Mouse (Mus musculus) MEL (cell line): Measurements from ENCODE around the gene Prickle1. TPM values are rescaled to one million over a fixed set of nuclear protein-coding genes. Genes with fewer than 3 reads are reported as not detected.

Experiments used
- DNase-seq: peaks from one replicate; pipeline ENCODE4 v3.0.0; 2011; ENCODE audit warnings: low read depth, low spot score
- H3K27ac ChIP-seq: 2 replicates; pipeline ENCODE4 v1.5.1; 2012; ENCODE audit warnings: low read depth, mild to moderate bottlenecking, control low read depth, low read length, moderate library complexity; ENCODE audit not compliant: control insufficient read depth
- H3K27me3 ChIP-seq, 2 experiments: fragments of 150-350 bp in 1 of 2; sonication (generic) in 1 of 2; 2 replicates each; pipeline ENCODE4 v1.6.1; 2012; ENCODE audit warnings: low read length in 2 of 2, mild to moderate bottlenecking in 2 of 2, improper control_type of control experiment in 1 of 2, moderate library complexity in 1 of 2; ENCODE audit not compliant: insufficient read depth in 2 of 2, control insufficient read depth in 1 of 2
- H3K36me3 ChIP-seq, 2 experiments: 2 replicates each; pipeline ENCODE4 v1.6.1; 2012 to 2014; ENCODE audit warnings: low read length in 2 of 2, improper control_type of control experiment in 1 of 2, inconsistent platforms in 1 of 2, mild to moderate bottlenecking in 1 of 2; ENCODE audit not compliant: insufficient read depth in 2 of 2, control insufficient read depth in 1 of 2
- H3K4me1 ChIP-seq, 2 experiments: fragments of 150-350 bp in 1 of 2; sonication (generic) in 1 of 2; 2 replicates each; pipeline ENCODE4 v1.6.1; 2012; ENCODE audit warnings: low read length in 2 of 2, improper control_type of control experiment in 1 of 2, mild to moderate bottlenecking in 1 of 2; ENCODE audit not compliant: insufficient read depth in 2 of 2, control insufficient read depth in 1 of 2
- H3K4me3 ChIP-seq, 2 experiments: fragments of 150-350 bp in 1 of 2; sonication (generic) in 1 of 2; 2 replicates each; pipeline ENCODE4 v1.5.1; 2012; ENCODE audit warnings: low read depth in 2 of 2, low read length in 2 of 2, mild to moderate bottlenecking in 2 of 2, moderate library complexity in 2 of 2, control low read depth in 1 of 2, improper control_type of control experiment in 1 of 2; ENCODE audit not compliant: control insufficient read depth in 1 of 2, insufficient read depth in 1 of 2
- H3K79me2 ChIP-seq: 2 replicates; pipeline ENCODE4 v1.6.1; 2012; ENCODE audit warnings: mild to moderate bottlenecking, low read length, moderate library complexity; ENCODE audit not compliant: control insufficient read depth, poor library complexity, insufficient read depth
- H3K9ac ChIP-seq: 2 replicates; pipeline ENCODE4 v1.6.1; 2012; ENCODE audit warnings: low read depth, mild to moderate bottlenecking, control low read depth, low read length, moderate library complexity; ENCODE audit not compliant: control insufficient read depth, poor library complexity, severe bottlenecking
- H3K9me3 ChIP-seq: fragments of 150-350 bp; sonication (generic); replicated peaks from 2 replicates; pipeline ENCODE4 v1.6.1; 2012; ENCODE audit warnings: mild to moderate bottlenecking, low read length, improper control_type of control experiment, moderate library complexity; ENCODE audit not compliant: insufficient read depth
- BHLHE40 ChIP-seq: IDR thresholded peaks from 2 replicates; pipeline ENCODE4 v1.6.1; 2012; ENCODE audit warnings: low read depth, mild to moderate bottlenecking, inconsistent platforms, low read length, improper control_type of control experiment, borderline replicate concordance
- CTCF ChIP-seq, 3 experiments: IDR thresholded peaks in 2 of 3; conservative IDR thresholded peaks in 1 of 3; 2 replicates each; pipeline ENCODE4 v1.5.1; 2011 to 2012; ENCODE audit warnings: low read length in 3 of 3, low read depth in 2 of 3, mild to moderate bottlenecking in 2 of 3, improper control_type of control experiment in 1 of 3, inconsistent platforms in 1 of 3, mixed read lengths in 1 of 3, moderate library complexity in 1 of 3; ENCODE audit not compliant: control insufficient read depth in 1 of 3, insufficient read depth in 1 of 3, poor library complexity in 1 of 3, severe bottlenecking in 1 of 3
- E2F4 ChIP-seq: IDR thresholded peaks from 2 replicates; pipeline ENCODE4 v1.6.1; 2011; ENCODE audit warnings: low read depth, low read length, improper control_type of control experiment, borderline replicate concordance
- ELF1 ChIP-seq: IDR thresholded peaks from 2 replicates; pipeline ENCODE4 v1.6.1; 2014; ENCODE audit warnings: low read depth, mild to moderate bottlenecking, inconsistent platforms, low read length, improper control_type of control experiment, moderate library complexity
- EP300 ChIP-seq, 2 experiments: IDR thresholded peaks; 2 replicates each; pipeline ENCODE4 v1.6.1; 2011; ENCODE audit warnings: improper control_type of control experiment in 2 of 2, low read length in 2 of 2, low read depth in 1 of 2, mild to moderate bottlenecking in 1 of 2
- ETS1 ChIP-seq: IDR thresholded peaks from 2 replicates; pipeline ENCODE4 v1.6.1; 2012; ENCODE audit warnings: low read depth, mild to moderate bottlenecking, inconsistent platforms, low read length, improper control_type of control experiment, moderate library complexity
- GATA1 ChIP-seq: IDR thresholded peaks from 2 replicates; pipeline ENCODE4 v1.6.1; 2011; ENCODE audit warnings: low read depth, low read length, improper control_type of control experiment
- HCFC1 ChIP-seq: IDR thresholded peaks from 2 replicates; pipeline ENCODE4 v1.6.1; 2012; ENCODE audit warnings: low read depth, mild to moderate bottlenecking, inconsistent platforms, low read length, improper control_type of control experiment, moderate library complexity
- JUND ChIP-seq: IDR thresholded peaks from 2 replicates; pipeline ENCODE4 v1.6.1; 2011; ENCODE audit warnings: low read depth, mild to moderate bottlenecking, improper control_type of control experiment, low read length
- KAT2A ChIP-seq: conservative IDR thresholded peaks from 2 replicates; pipeline ENCODE4 v1.6.1; 2012; ENCODE audit warnings: low read depth, low read length, improper control_type of control experiment, inconsistent platforms
- MAFK ChIP-seq: IDR thresholded peaks from 2 replicates; pipeline ENCODE4 v1.6.1; 2011; ENCODE audit warnings: low read depth, mild to moderate bottlenecking, low read length, improper control_type of control experiment, borderline replicate concordance
- MAX ChIP-seq: IDR thresholded peaks from 2 replicates; pipeline ENCODE4 v1.6.1; 2011; ENCODE audit warnings: low read length, improper control_type of control experiment
- MEF2A ChIP-seq: IDR thresholded peaks from 2 replicates; pipeline ENCODE4 v1.6.1; 2014; ENCODE audit warnings: low read depth, mild to moderate bottlenecking, inconsistent platforms, low read length, improper control_type of control experiment; ENCODE audit not compliant: poor library complexity, insufficient replicate concordance, severe bottlenecking; ENCODE audit errors: extremely low read depth
- MYB ChIP-seq: IDR thresholded peaks from 2 replicates; pipeline ENCODE4 v1.6.1; 2011; ENCODE audit warnings: mild to moderate bottlenecking, low read depth, low read length, improper control_type of control experiment
- NELFE ChIP-seq: IDR thresholded peaks from 2 replicates; pipeline ENCODE4 v1.6.1; 2011; ENCODE audit warnings: low read depth, low read length, improper control_type of control experiment
- NRF1 ChIP-seq: IDR thresholded peaks from 2 replicates; pipeline ENCODE4 v1.6.1; 2014; ENCODE audit warnings: low read depth, mild to moderate bottlenecking, inconsistent platforms, low read length, improper control_type of control experiment, moderate library complexity; ENCODE audit not compliant: poor library complexity, insufficient read depth, severe bottlenecking
- POLR2A ChIP-seq, 2 experiments: IDR thresholded peaks; 2 replicates each; pipeline ENCODE4 v1.6.1; 2011 to 2012; ENCODE audit warnings: low read length in 2 of 2, mild to moderate bottlenecking in 2 of 2, control low read depth in 1 of 2, improper control_type of control experiment in 1 of 2, low read depth in 1 of 2, moderate library complexity in 1 of 2; ENCODE audit not compliant: control insufficient read depth in 1 of 2, insufficient read depth in 1 of 2, poor library complexity in 1 of 2
- POLR2AphosphoS2 ChIP-seq: IDR thresholded peaks from 2 replicates; pipeline ENCODE4 v1.6.1; 2011; ENCODE audit warnings: low read length, improper control_type of control experiment
- POLR2AphosphoS5 ChIP-seq: IDR thresholded peaks from 2 replicates; pipeline ENCODE4 v1.6.1; 2012; ENCODE audit warnings: low read depth, borderline replicate concordance, mild to moderate bottlenecking, inconsistent platforms, low read length, moderate library complexity, mixed read lengths
- RCOR1 ChIP-seq: IDR thresholded peaks from 2 replicates; pipeline ENCODE4 v1.6.1; 2012; ENCODE audit warnings: low read depth, mild to moderate bottlenecking, inconsistent platforms, low read length, improper control_type of control experiment
- TAL1 ChIP-seq: IDR thresholded peaks from 2 replicates; pipeline ENCODE4 v1.6.1; 2012; ENCODE audit warnings: mild to moderate bottlenecking, inconsistent platforms, low read length, moderate library complexity, mixed read lengths
- USF1 ChIP-seq: IDR thresholded peaks from 2 replicates; pipeline ENCODE4 v1.6.1; 2014; ENCODE audit warnings: low read depth, mild to moderate bottlenecking, inconsistent platforms, low read length, improper control_type of control experiment, moderate library complexity
- ZC3H11A ChIP-seq: IDR thresholded peaks from 2 replicates; pipeline ENCODE4 v1.6.1; 2012; ENCODE audit warnings: low read depth, mild to moderate bottlenecking, inconsistent platforms, low read length, improper control_type of control experiment
- ZKSCAN1 ChIP-seq: IDR thresholded peaks from 2 replicates; pipeline ENCODE4 v1.6.1; 2012; ENCODE audit warnings: low read depth, mild to moderate bottlenecking, inconsistent platforms, low read length, improper control_type of control experiment, moderate library complexity
- ZNF384 ChIP-seq: IDR thresholded peaks from 2 replicates; pipeline ENCODE4 v1.6.1; 2012; ENCODE audit warnings: low read depth, mild to moderate bottlenecking, inconsistent platforms, low read length, improper control_type of control experiment
- polyA plus RNA-seq, 2 experiments: library from polyadenylated mRNA; stranded (reverse) in 1 of 2; unstranded in 1 of 2; fragments of >175 nt in 1 of 2; fragments of >200 nt in 1 of 2; gene quantifications; 2 replicates each; pipeline versions ENCODE4 v1.2.1 to v1.2.4; 2012; ENCODE audit warnings: low replicate concordance in 2 of 2, low read depth in 1 of 2; ENCODE audit not compliant: insufficient read length in 2 of 2, insufficient read depth in 1 of 2, missing spikeins in 1 of 2
- total RNA-seq: library from RNA; depleted of rRNA; stranded (reverse); fragments of 300-350 nt; gene quantifications from 2 replicates; pipeline ENCODE4 v1.2.3, GENCODE M21; 2012

The Prickle1 gene
- total and polyA plus RNA-seq, 3 experiments: 0.08 TPM; not detected in 2

- H3K27ac ChIP-seq: no peak overlapping the region
- no peaks in the 10 kb centered on the region for H3K79me2 ChIP-seq
- TF ChIP-seq USF1: no peak
- TF ChIP-seq HCFC1: no peak
- no peak for TF ChIP-seq ZC3H11A
- no peak for TF ChIP-seq NELFE
- no peak for TF ChIP-seq ZNF384
- no peak for TF ChIP-seq GATA1
- no peak for TF ChIP-seq NRF1
- TF ChIP-seq MEF2A: no peak
- no peak for TF ChIP-seq MYB
- TF ChIP-seq MAFK: no peak
- no peak for TF ChIP-seq JUND
- no peak for TF ChIP-seq RCOR1
- TF ChIP-seq ZKSCAN1: no peak
- TF ChIP-seq POLR2A (IDR thresholded peaks at IDR 0.05; ENCODE audit: control insufficient read depth in 1 of 2, insufficient read depth in 1 of 2, low read depth in 1 of 2, low read length in 2 of 2, poor library complexity in 1 of 2): no peak
- TF ChIP-seq E2F4: no peak
- TF ChIP-seq KAT2A: no peak
- H3K4me1 ChIP-seq: no peaks in the 10 kb centered on the region
- H3K36me3 ChIP-seq: no peaks in the 10 kb centered on the region
- no peak overlapping the region for H3K9ac ChIP-seq
- no peak for DNase-seq
- H3K4me3 ChIP-seq: no peak overlapping the region
- H3K9me3 ChIP-seq: no peaks in the 10 kb centered on the region
- H3K27me3 ChIP-seq: no peaks in the 10 kb centered on the region
Measured at GRCm38 (mm10) chr15:93572889-93573288, 22.8 kb downstream of the Prickle1 start.

GRCm38 (mm10) chr15:93570881-93571495, 24.7 kb downstream of the Prickle1 start:
- no peak for DNase-seq
- H3K4me1 ChIP-seq: no peaks in the 10 kb centered on the region
- no peak overlapping the region for H3K27ac ChIP-seq
- H3K36me3 ChIP-seq: no peaks in the 10 kb centered on the region
- H3K9ac ChIP-seq: no peak overlapping the region
- H3K27me3 ChIP-seq: no peaks in the 10 kb centered on the region
- TF ChIP-seq ELF1 (no peak), JUND (no peak), ZKSCAN1 (no peak), ETS1 (no peak), MAX (no peak), EP300 (IDR thresholded peaks at IDR 0.05; ENCODE audit: low read depth in 1 of 2, low read length in 2 of 2) (no peak), TAL1 (no peak), RCOR1 (no peak), CTCF (IDR thresholded peaks at IDR 0.05 in 2 of 3, conservative IDR thresholded peaks at IDR 0.05 in 1 of 3; ENCODE audit: control insufficient read depth in 1 of 3, insufficient read depth in 1 of 3, low read depth in 2 of 3, low read length in 3 of 3, poor library complexity in 1 of 3, severe bottlenecking in 1 of 3) (no peak), POLR2A (IDR thresholded peaks at IDR 0.05; ENCODE audit: control insufficient read depth in 1 of 2, insufficient read depth in 1 of 2, low read depth in 1 of 2, low read length in 2 of 2, poor library complexity in 1 of 2) (no peak), USF1 (no peak), POLR2AphosphoS5 (no peak), POLR2AphosphoS2 (no peak), BHLHE40 (no peak)
- no peaks in the 10 kb centered on the region for H3K9me3 ChIP-seq
- no peaks in the 10 kb centered on the region for H3K79me2 ChIP-seq
- H3K4me3 ChIP-seq: no peak overlapping the region
